Mouse (Mus musculus) layer of hippocampus, postnatal 10 days (tissue): ENCODE results near the gene Wdr54. TPM values are rescaled to one million over a fixed set of nuclear protein-coding genes. Genes with fewer than 3 reads are reported as not detected.

ENCODE experiments used
- DNase-seq, 2 experiments: peaks; one replicate each; pipeline ENCODE4 v3.0.0; 2021; ENCODE audit warnings: low spot score in 2 of 2
- total RNA-seq, 2 experiments: library from RNA; stranded (reverse); gene quantifications; 2 replicates each; pipeline ENCODE4 v1.2.3; 2021

Gene Wdr54
- total RNA-seq, 2 experiments from 2014 or later: 21.5 to 28.1 TPM

DNA sequence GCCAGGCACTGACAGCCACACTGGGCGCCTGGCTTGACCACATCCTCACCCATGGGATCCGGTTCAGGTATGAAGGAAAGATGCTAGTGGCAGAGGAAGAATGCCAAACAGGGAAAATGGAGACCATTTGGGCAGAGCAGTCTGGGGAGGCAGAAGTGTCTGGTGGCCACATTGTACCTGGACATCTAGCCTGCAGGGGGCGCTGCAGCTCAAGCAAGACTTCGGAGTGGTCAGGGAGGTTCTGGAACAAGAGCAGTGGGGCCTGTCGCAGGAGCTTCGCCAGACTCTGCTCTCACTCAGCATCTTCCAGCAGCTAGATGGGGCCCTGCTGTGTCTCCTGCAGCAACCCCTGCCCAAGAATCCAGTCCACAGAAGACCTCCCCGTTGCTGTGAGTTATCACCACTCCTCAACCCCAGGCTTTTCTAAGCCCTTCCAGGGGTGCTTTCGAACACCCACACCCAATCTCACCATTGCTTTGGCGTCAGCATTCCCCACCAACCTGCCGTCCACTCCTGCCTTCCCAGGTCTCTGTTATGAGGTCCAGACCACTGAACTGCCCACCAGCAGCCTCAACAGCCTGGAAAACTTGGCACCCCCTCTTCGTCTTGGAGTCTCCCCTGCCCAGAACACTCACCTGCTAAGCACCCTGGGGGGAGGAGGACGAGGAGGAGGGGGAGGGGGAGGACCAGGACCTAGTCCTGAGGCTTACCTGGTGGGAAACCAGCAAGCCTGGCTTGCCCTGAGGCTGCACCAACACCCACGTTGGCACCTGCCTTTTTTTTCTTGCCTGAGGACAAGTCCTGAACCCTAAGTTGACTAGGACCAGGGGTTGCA is 48.4 kb downstream of the Wdr54 start:
- peak; percentile 77 to 78 for DNase-seq

DNA sequence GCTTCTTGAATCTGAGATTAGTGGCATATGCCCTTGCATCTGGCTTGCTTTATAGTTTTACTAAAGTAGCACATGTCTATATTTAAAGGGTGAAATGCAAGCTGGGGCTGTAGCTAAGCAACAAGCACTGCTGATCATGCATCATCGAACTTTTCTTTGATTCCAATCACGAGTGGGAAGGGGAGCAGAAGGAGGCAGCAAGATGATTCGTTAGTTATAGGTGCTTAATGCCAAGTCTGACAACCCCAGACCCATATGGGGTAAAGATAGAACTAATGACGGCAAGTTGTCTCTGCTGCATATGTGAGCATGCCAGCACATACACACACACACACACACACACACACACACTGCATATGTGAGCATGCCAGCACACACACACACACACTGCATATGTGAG is 52.0 kb downstream of the Wdr54 start:
- no peak for DNase-seq

GRCm38 (mm10) chr6:83103130-83103650 is 53.0 kb downstream of the Wdr54 start:
- peak in 1 of 2 experiments; percentile 17 for DNase-seq

- DNase-seq: peak; percentile 63 to 75
These were observed 54.3 kb downstream of the Wdr54 start for GRCm38 (mm10) chr6:83101688-83102556.

DNA sequence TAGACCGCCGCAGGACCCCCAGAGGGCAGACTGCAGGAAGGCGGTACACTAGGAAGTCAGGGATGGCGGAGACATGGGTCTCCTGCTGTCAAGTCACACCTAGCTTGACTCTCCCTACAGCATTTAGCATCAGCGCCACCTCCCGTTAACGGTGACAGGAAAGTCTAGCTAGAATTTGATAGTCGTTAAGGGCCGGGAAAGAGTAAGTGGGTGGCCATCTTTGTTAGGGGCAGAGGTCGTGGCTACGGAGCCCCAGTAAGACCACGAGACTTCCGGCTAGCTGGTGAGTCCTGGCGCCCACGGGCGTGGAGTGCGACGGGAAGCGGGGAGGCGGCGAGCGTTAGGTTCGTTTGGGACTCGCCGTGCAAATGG is 54.9 kb downstream of the Wdr54 start, which contains the start of the genes Ccdc142 and Gm42688:
Gene Ccdc142 (plus strand): TSS at position 286 of the 372 bp plus-strand sequence.
Gene Gm42688 (plus strand): TSS at position 302 of the 372 bp plus-strand sequence.
- peak; percentile 86 to 90 for DNase-seq

Other genes starting within 250 kb of the Wdr54 start
- gene Sema4f, start 216.6 kb downstream of the Wdr54 start, total RNA-seq: 10 to 100 TPM; 43.2 to 47.0 TPM
- gene M1ap, start 209.5 kb downstream of the Wdr54 start, total RNA-seq: not detected
- 1 to 10 TPM; 1.6 to 2.4 TPM for gene Dok1, start 122.9 kb downstream of the Wdr54 start, total RNA-seq
- 1 to 10 TPM; 3.0 to 5.7 TPM for gene Loxl3, start 122.2 kb downstream of the Wdr54 start, total RNA-seq
- gene Aup1, start 101.9 kb downstream of the Wdr54 start, total RNA-seq: 100 to 1,000 TPM in 1 of 2 experiments, 10 to 100 TPM in 1; 92.7 to 115 TPM
- 10 to 100 TPM; 68.0 to 70.4 TPM for gene Htra2, start 101.1 kb downstream of the Wdr54 start, total RNA-seq
- under 1 TPM; 0.37 to 0.54 TPM for gene Dqx1, start 98.6 kb downstream of the Wdr54 start, total RNA-seq
- not detected for gene Tlx2, start 86.1 kb downstream of the Wdr54 start, total RNA-seq
- 10 to 100 TPM; 18.8 to 22.2 TPM for gene Pcgf1, start 78.5 kb downstream of the Wdr54 start, total RNA-seq
- under 1 TPM; 0.42 to 0.46 TPM for gene Lbx2, start 70.0 kb downstream of the Wdr54 start, total RNA-seq
- 10 to 100 TPM in 1 of 2 experiments, 1 to 10 TPM in 1; 5.9 to 12.0 TPM for gene Ccdc142, start 54.8 kb downstream of the Wdr54 start, total RNA-seq
- gene Gm42688, start 54.8 kb downstream of the Wdr54 start, total RNA-seq: 1 to 10 TPM; 7.2 to 8.1 TPM
- 10 to 100 TPM; 55.6 to 58.1 TPM for gene Mrpl53, start 47.4 kb downstream of the Wdr54 start, total RNA-seq
- gene Mogs, start 40.9 kb downstream of the Wdr54 start, total RNA-seq: 10 to 100 TPM; 27.7 to 30.3 TPM
- 10 to 100 TPM; 68.6 to 72.7 TPM for gene Wbp1, start 34.8 kb downstream of the Wdr54 start, total RNA-seq
- 10 to 100 TPM; 21.6 to 22.6 TPM for gene Ino80b, start 31.0 kb downstream of the Wdr54 start, total RNA-seq
- 10 to 100 TPM; 36.2 to 36.5 TPM for gene Rtkn, start 20.9 kb downstream of the Wdr54 start, total RNA-seq
- 10 to 100 TPM; 20.6 to 22.1 TPM for gene 1700003E16Rik, start within 50 bp of the Wdr54 start, total RNA-seq
- 100 to 1,000 TPM; 360 to 362 TPM for gene Dctn1, start 9.5 kb upstream of the Wdr54 start, total RNA-seq
- 1 to 10 TPM in 1 of 2 experiments, under 1 TPM in 1; 0.31 to 2.9 TPM for gene Slc4a5, start 63.4 kb upstream of the Wdr54 start, total RNA-seq
- 10 to 100 TPM; 10.3 to 11.3 TPM for gene Mthfd2, start 169.5 kb upstream of the Wdr54 start, total RNA-seq
- gene Mob1a, start 169.6 kb upstream of the Wdr54 start, total RNA-seq: 10 to 100 TPM; 24.2 to 25.0 TPM
- 10 to 100 TPM; 35.5 to 36.3 TPM for gene Bola3, start 192.8 kb upstream of the Wdr54 start, total RNA-seq